Mouse (Mus musculus): ENCODE data around the gene Mchr1. TPM values are rescaled to one million over a fixed set of nuclear protein-coding genes. Genes with fewer than 3 reads are reported as not detected.

Gene Mchr1
- polyA plus RNA-seq, 1 experiment from 2014 or later, result 3.2 TPM

DNA sequence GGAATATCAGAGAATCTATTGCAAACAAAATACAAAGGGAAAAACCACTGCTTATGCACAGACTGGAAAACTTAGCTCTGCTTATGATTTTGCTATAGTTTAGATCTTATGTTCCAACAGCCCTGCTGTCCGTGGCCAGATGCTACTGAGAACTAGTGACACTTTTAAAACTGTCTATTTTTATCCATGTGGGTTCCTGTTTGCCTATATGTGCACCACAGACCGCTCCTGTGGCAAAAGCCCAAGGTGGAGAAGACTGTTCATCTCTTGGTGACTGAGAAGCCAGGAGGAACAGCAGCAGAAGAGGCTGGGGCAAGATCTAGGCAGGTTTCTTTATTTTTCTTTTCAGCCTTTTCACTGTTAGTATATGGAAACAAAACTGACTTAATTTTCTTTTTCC, 32.1 kb downstream of the Mchr1 start:
- ATAC-seq (ENCODE audit: low FRiP score, low TSS enrichment) (no peak), DNase-seq (no peak)
- Histone ChIP-seq H3K4me3 (replicated peaks; ENCODE audit: low read depth, low read length) (no peak overlapping the region), H3K9me3 (ENCODE audit: control insufficient read depth, low read length) (no peaks in the 10 kb centered on the region), H3K36me3 (ENCODE audit: control insufficient read depth, insufficient read depth, low read length) (no peaks in the 10 kb centered on the region), H3K4me1 (ENCODE audit: control insufficient read depth, insufficient read depth, low read length) (peaks cover 11% of the 10 kb centered on the region), H3K27ac (replicated peaks; ENCODE audit: low read depth, low read length) (no peak overlapping the region), H3K9ac (replicated peaks; ENCODE audit: low read length) (no peak overlapping the region), H3K27me3 (ENCODE audit: control insufficient read depth, insufficient read depth, low read length) (no peaks in the 10 kb centered on the region), H3K4me2 (ENCODE audit: low read length) (no peak overlapping the region)
- 87% methylated on average over 2 of the region's 2 CpGs for WGBS

DNA sequence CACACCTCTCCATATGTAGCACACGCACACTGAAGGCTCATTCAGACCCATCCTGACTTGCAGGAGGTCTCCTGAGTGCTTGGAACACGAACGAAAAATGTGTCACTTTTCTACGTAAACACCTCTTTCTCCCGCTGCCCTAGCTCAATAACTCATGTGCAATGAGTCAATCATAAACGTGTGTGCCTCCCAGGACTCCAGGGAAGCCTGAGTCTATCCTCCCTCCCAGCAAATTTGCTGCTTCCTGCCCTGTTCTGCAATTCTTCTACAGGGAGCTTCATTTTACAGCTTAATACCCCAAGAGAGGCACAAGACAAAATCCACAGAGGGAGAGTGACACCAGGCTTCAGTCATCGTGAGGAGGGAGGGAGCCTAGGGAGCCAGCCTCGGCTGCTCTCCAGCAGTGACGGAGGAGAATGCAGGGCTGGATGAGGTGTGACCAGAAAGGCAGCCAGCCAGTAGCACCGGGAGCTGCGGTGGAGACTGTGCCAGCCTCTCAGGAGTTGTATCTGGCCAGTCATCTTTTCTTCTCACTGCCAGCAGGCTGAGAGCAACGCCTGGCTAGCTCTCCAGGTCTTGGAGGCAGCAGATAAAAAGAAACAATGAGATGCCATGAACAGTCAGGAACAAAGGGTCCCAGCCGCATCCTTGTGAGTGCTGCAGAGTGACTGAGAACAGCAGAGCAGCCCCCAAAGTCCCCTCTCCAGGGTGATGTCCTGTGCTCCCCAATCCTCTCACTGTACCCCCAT, 37.2 kb downstream of the Mchr1 start:
- peak overlapping the region; percentile 27; the same call in 1 of the 2 replicates for H3K9ac ChIP-seq (replicated peaks; ENCODE audit: low read length)
- ATAC-seq (ENCODE audit: low FRiP score, low TSS enrichment), result no peak; the same call in 1 of the 2 replicates
- peaks cover 16% of the 10 kb centered on the region for H3K4me1 ChIP-seq (ENCODE audit: control insufficient read depth, insufficient read depth, low read length)
- peak overlapping the region; percentile 82 for H3K27ac ChIP-seq (replicated peaks; ENCODE audit: low read depth, low read length)
- 20% methylated on average over 13 of the region's 13 CpGs for WGBS
- DNase-seq, result peak; percentile 69
- no peaks in the 10 kb centered on the region for H3K27me3 ChIP-seq (ENCODE audit: control insufficient read depth, insufficient read depth, low read length)
- H3K4me2 ChIP-seq (ENCODE audit: low read length), result peak overlapping the region; percentile 19
- H3K9me3 ChIP-seq (ENCODE audit: control insufficient read depth, low read length), result no peaks in the 10 kb centered on the region
- H3K36me3 ChIP-seq (ENCODE audit: control insufficient read depth, insufficient read depth, low read length), result no peaks in the 10 kb centered on the region
- H3K4me3 ChIP-seq (replicated peaks; ENCODE audit: low read depth, low read length), result no peak overlapping the region

DNA sequence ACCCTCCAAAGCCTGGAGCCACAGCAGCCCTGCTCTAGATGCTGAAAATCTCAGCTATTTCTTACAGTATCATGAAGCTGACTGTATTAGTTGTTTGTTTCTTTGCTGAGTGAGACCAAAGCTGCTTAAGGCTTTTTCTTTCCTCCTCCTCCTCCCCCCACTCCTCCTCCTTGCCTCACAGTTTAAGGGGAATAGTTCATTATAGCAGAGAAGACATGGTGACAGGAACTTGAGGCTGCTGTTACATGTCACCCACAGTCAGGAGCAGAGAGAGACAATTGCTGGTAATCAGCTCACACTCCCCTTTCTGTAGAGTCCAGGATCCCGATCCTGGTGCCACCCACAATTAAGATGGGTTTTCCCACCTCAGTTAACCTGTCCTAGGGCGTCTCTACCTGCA, 38.1 kb downstream of the Mchr1 start:
- H3K9ac ChIP-seq (replicated peaks; ENCODE audit: low read length), result no peak overlapping the region
- H3K4me1 ChIP-seq (ENCODE audit: control insufficient read depth, insufficient read depth, low read length), result peaks cover 23% of the 10 kb centered on the region
- H3K9me3 ChIP-seq (ENCODE audit: control insufficient read depth, low read length), result no peaks in the 10 kb centered on the region
- H3K36me3 ChIP-seq (ENCODE audit: control insufficient read depth, insufficient read depth, low read length), result no peaks in the 10 kb centered on the region
- H3K4me2 ChIP-seq (ENCODE audit: low read length), result no peak overlapping the region
- H3K27ac ChIP-seq (replicated peaks; ENCODE audit: low read depth, low read length), result peak overlapping the region; percentile 82; the same call in 1 of the 2 replicates
- H3K27me3 ChIP-seq (ENCODE audit: control insufficient read depth, insufficient read depth, low read length), result no peaks in the 10 kb centered on the region
- DNase-seq (peak; percentile 31), ATAC-seq (ENCODE audit: low FRiP score, low TSS enrichment) (no peak)
- WGBS, result 68% methylated on average over 2 of the region's 2 CpGs
- no peak overlapping the region for H3K4me3 ChIP-seq (replicated peaks; ENCODE audit: low read depth, low read length)

DNA sequence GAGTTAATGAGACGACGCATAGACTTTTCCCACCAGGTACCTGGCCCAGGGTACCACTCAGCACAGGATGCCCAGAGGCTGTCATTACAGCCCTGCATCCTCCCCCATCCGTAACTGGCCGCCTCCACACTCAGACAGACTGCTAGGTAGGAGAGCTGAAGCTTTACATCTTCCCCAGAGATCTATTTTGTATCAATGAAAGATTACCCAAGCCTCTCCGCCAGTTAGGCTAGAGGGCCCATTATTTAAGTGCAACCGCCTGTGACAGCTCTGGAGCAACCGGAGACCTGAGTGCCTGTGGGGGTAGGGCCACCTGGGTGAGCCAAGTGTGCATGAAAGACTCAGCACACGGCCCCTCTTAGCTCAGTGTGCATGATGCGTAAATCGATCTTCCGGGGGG, 42.6 kb downstream of the Mchr1 start:
- Histone ChIP-seq H3K27me3 (ENCODE audit: control insufficient read depth, insufficient read depth, low read length) (no peaks in the 10 kb centered on the region), H3K9ac (replicated peaks; ENCODE audit: low read length) (no peak overlapping the region), H3K4me3 (replicated peaks; ENCODE audit: low read depth, low read length) (no peak overlapping the region), H3K4me1 (ENCODE audit: control insufficient read depth, insufficient read depth, low read length) (peaks cover 12% of the 10 kb centered on the region), H3K9me3 (ENCODE audit: control insufficient read depth, low read length) (no peaks in the 10 kb centered on the region), H3K27ac (replicated peaks; ENCODE audit: low read depth, low read length) (peak overlapping the region; percentile 26; the same call in 1 of the 2 replicates), H3K36me3 (ENCODE audit: control insufficient read depth, insufficient read depth, low read length) (no peaks in the 10 kb centered on the region), H3K4me2 (ENCODE audit: low read length) (no peak overlapping the region)
- ATAC-seq (ENCODE audit: low FRiP score, low TSS enrichment) (no peak), DNase-seq (peak; percentile 60)
- WGBS, result 4% methylated on average over 11 of the region's 11 CpGs

- no peak for ATAC-seq (ENCODE audit: low FRiP score, low TSS enrichment)
- Histone ChIP-seq H3K4me2 (ENCODE audit: low read length) (no peak overlapping the region), H3K36me3 (ENCODE audit: control insufficient read depth, insufficient read depth, low read length) (no peaks in the 10 kb centered on the region), H3K27ac (replicated peaks; ENCODE audit: low read depth, low read length) (no peak overlapping the region), H3K9me3 (ENCODE audit: control insufficient read depth, low read length) (no peaks in the 10 kb centered on the region), H3K4me1 (ENCODE audit: control insufficient read depth, insufficient read depth, low read length) (peaks cover 7% of the 10 kb centered on the region), H3K27me3 (ENCODE audit: control insufficient read depth, insufficient read depth, low read length) (no peaks in the 10 kb centered on the region), H3K4me3 (replicated peaks; ENCODE audit: low read depth, low read length) (no peak overlapping the region), H3K9ac (replicated peaks; ENCODE audit: low read length) (no peak overlapping the region)
- no peak for DNase-seq
- 44% methylated on average over 6 of the region's 6 CpGs for WGBS
Measured at GRCm38 (mm10) chr15:81278699-81279098, 43.4 kb downstream of the Mchr1 start.

- ATAC-seq (ENCODE audit: low FRiP score, low TSS enrichment), result no peak
- H3K9me3 ChIP-seq (ENCODE audit: control insufficient read depth, low read length), result no peaks in the 10 kb centered on the region
Measured at GRCm38 (mm10) chr15:81284121-81284734, 48.9 kb downstream of the Mchr1 start.

More at GRCm38 (mm10) chr15:81284121-81284734, 48.9 kb downstream of the Mchr1 start:
- DNase-seq, result no peak
- Histone ChIP-seq H3K27ac (replicated peaks; ENCODE audit: low read depth, low read length) (no peak overlapping the region), H3K36me3 (ENCODE audit: control insufficient read depth, insufficient read depth, low read length) (no peaks in the 10 kb centered on the region), H3K4me1 (ENCODE audit: control insufficient read depth, insufficient read depth, low read length) (no peaks in the 10 kb centered on the region; the same call in 1 of the 2 replicates), H3K4me3 (replicated peaks; ENCODE audit: low read depth, low read length) (no peak overlapping the region), H3K27me3 (ENCODE audit: control insufficient read depth, insufficient read depth, low read length) (no peaks in the 10 kb centered on the region), H3K4me2 (ENCODE audit: low read length) (no peak overlapping the region), H3K9ac (replicated peaks; ENCODE audit: low read length) (no peak overlapping the region)
- 83% methylated on average over 9 of the region's 9 CpGs for whole genome bisulfite sequencing

Other genes with a start within 250 kb of the Mchr1 start
- 25.4 and 34.0 TPM in 2 replicates for gene Mrtfa, start 44.7 kb upstream of the Mchr1 start, polyA plus RNA-seq (2014; fragmentation: Nextera tagmentation; extraction: Ambion mirVana)
- 151 and 153 TPM in 2 replicates for gene Slc25a17, start 125.3 kb downstream of the Mchr1 start, polyA plus RNA-seq (2014; fragmentation: Nextera tagmentation; extraction: Ambion mirVana)
- gene St13, start 164.6 kb downstream of the Mchr1 start, polyA plus RNA-seq (2014; fragmentation: Nextera tagmentation; extraction: Ambion mirVana), result 176 and 179 TPM in 2 replicates
- 3.9 and 6.6 TPM in 2 replicates for gene Xpnpep3, start 164.6 kb downstream of the Mchr1 start, polyA plus RNA-seq (2014; fragmentation: Nextera tagmentation; extraction: Ambion mirVana)
- gene Dnajb7, start 172.8 kb downstream of the Mchr1 start, polyA plus RNA-seq (2014; fragmentation: Nextera tagmentation; extraction: Ambion mirVana), result 0.47 and 1.1 TPM in 2 replicates
- 500 and 547 TPM in 2 replicates for gene Rbx1, start 230.8 kb downstream of the Mchr1 start, polyA plus RNA-seq (2014; fragmentation: Nextera tagmentation; extraction: Ambion mirVana)

All from midbrain, embryonic 14.5 days (tissue).